Comparison of ENCODE assay signal across 9 mouse cellular contexts in genomic region chr9:72635134-72635533, GRCm38 (mm10). TPM values are rescaled to one million over a fixed set of nuclear protein-coding genes. Genes with fewer than 3 reads are reported as not detected.
DNase-seq lines count a peak whose midpoint lies in the region; ATAC-seq lines count a peak whose summit lies in the region.
"Had no signal": no experiment of that assay in that cellular context is flagged by ENCODE, and none has a peak within 500 bp of the region (broad histone marks: within the 10 kb centered on the region; RNA-seq: fewer than 3 reads in every experiment).

No protein-coding gene starts in this region.

- no peaks in the 10 kb centered on the region for H3K9me3 ChIP-seq in heart, embryonic 11.5 days (replicated peaks; ENCODE audit: control insufficient read depth, low read length)
- H3K9me3 ChIP-seq in midbrain, embryonic 11.5 days (ENCODE audit: control insufficient read depth, low read length): no peaks in the 10 kb centered on the region
- H3K9me3 ChIP-seq in midbrain, embryonic 13.5 days: no peaks in the 10 kb centered on the region
- H3K9me3 ChIP-seq: limb, embryonic 13.5 days had no signal

- intact Hi-C loops in gastrocnemius, postnatal 36 days (cut with DNase I): loop anchor here (2.0 kb wide), 1 partner anchor 38 kb away; no protein-coding TSS in a partner anchor

- peak; percentile 37 to 60 for DNase-seq in heart, adult 18-20 months
- peak; percentile 91 for DNase-seq in midbrain, embryonic 11.5 days (ENCODE audit: low spot score, missing footprints)
- DNase-seq in adipocyte (ENCODE audit: low spot score): peak; percentile 66
- no peak for DNase-seq in spleen, adult 18-20 months
- DNase-seq in gastrocnemius, postnatal 36 days: no peak

- H3K4me3 ChIP-seq in heart, embryonic 11.5 days (ENCODE audit: low read depth, low read length): no peak overlapping the region
- no peak overlapping the region for H3K4me3 ChIP-seq in midbrain, embryonic 11.5 days (ENCODE audit: low read depth, low read length)
- no peak overlapping the region for H3K4me3 ChIP-seq in midbrain, embryonic 13.5 days (replicated peaks)
- H3K4me3 ChIP-seq: limb, embryonic 13.5 days had no signal

- ATAC-seq in heart, embryonic 11.5 days (replicated peaks; ENCODE audit: insufficient number of reproducible peaks, low FRiP score, low TSS enrichment): no peak
- ATAC-seq in midbrain, embryonic 11.5 days (ENCODE audit: low FRiP score): no peak
- no peak for ATAC-seq in midbrain, embryonic 13.5 days
- peak; percentile 74 for ATAC-seq in neutrophil, adult 5-6 weeks (ENCODE audit: extremely low read depth, insufficient number of reproducible peaks, low FRiP score, poor library complexity, severe bottlenecking)

- no peaks in the 10 kb centered on the region for H3K36me3 ChIP-seq in heart, embryonic 11.5 days (ENCODE audit: control insufficient read depth, insufficient read depth, low read length)
- H3K36me3 ChIP-seq in midbrain, embryonic 11.5 days (ENCODE audit: control insufficient read depth, insufficient read depth, low read length): no peaks in the 10 kb centered on the region
- no peaks in the 10 kb centered on the region for H3K36me3 ChIP-seq in midbrain, embryonic 13.5 days
- H3K36me3 ChIP-seq: limb, embryonic 13.5 days had no signal

- H3K4me1 ChIP-seq in heart, embryonic 11.5 days (ENCODE audit: control insufficient read depth, insufficient read depth, low read length): peaks cover 10% of the 10 kb centered on the region
- H3K4me1 ChIP-seq in midbrain, embryonic 11.5 days (ENCODE audit: control insufficient read depth, insufficient read depth, low read length): peaks cover 5% of the 10 kb centered on the region; the same call in 1 of the 2 replicates
- peaks cover 13% of the 10 kb centered on the region for H3K4me1 ChIP-seq in midbrain, embryonic 13.5 days (replicated peaks)

- no peak overlapping the region for H3K27ac ChIP-seq in heart, embryonic 11.5 days (ENCODE audit: low read depth, low read length)
- no peak overlapping the region for H3K27ac ChIP-seq in midbrain, embryonic 11.5 days (ENCODE audit: low read depth, low read length)
- H3K27ac ChIP-seq in midbrain, embryonic 13.5 days: no peak overlapping the region
- H3K27ac ChIP-seq: limb, embryonic 13.5 days had no signal

- H3K4me2 ChIP-seq in heart, embryonic 11.5 days: no peak overlapping the region
- H3K4me2 ChIP-seq in midbrain, embryonic 11.5 days: no peak overlapping the region
- H3K4me2 ChIP-seq in midbrain, embryonic 13.5 days (replicated peaks): no peak overlapping the region
- H3K4me2 ChIP-seq: limb, embryonic 13.5 days had no signal

- no peaks in the 10 kb centered on the region for H3K27me3 ChIP-seq in heart, embryonic 11.5 days (ENCODE audit: control insufficient read depth, insufficient read depth, low read length)
- H3K27me3 ChIP-seq in midbrain, embryonic 11.5 days (ENCODE audit: control insufficient read depth, insufficient read depth, low read length): no peaks in the 10 kb centered on the region
- H3K27me3 ChIP-seq in midbrain, embryonic 13.5 days: no peaks in the 10 kb centered on the region
- H3K27me3 ChIP-seq: limb, embryonic 13.5 days had no signal

- H3K9ac ChIP-seq in heart, embryonic 11.5 days (ENCODE audit: low read depth, low read length): no peak overlapping the region
- H3K9ac ChIP-seq in midbrain, embryonic 11.5 days (ENCODE audit: low read length): no peak overlapping the region
- H3K9ac ChIP-seq in midbrain, embryonic 13.5 days (replicated peaks): no peak overlapping the region
- H3K9ac ChIP-seq: limb, embryonic 13.5 days had no signal

RNA-seq across cellular contexts. Expression of gene Nedd4, which starts 27.0 kb away (rescaled TPM):
- 100 to 1,000 TPM; 343 to 345 TPM for total RNA-seq in heart, adult 18-20 months (2021)
- polyA plus RNA-seq in heart, embryonic 11.5 days (2014; fragmentation: Nextera tagmentation; extraction: Ambion mirVana): 555 and 667 TPM in 2 replicates
- 812 and 869 TPM in 2 replicates for polyA plus RNA-seq in midbrain, embryonic 11.5 days (2014; fragmentation: Nextera tagmentation; extraction: Ambion mirVana)
- 563 and 595 TPM in 2 replicates for polyA plus RNA-seq in midbrain, embryonic 13.5 days (2015; fragmentation: Nextera tagmentation; extraction: Ambion mirVana)
- total RNA-seq in neutrophil, adult 5-6 weeks (2017): 26.4 and 36.0 TPM in 2 replicates
- 100 to 1,000 TPM; 250 to 283 TPM for total RNA-seq in gastrocnemius, postnatal 36 days (2021)

Comparison
In these comparisons a context has a peak if more than half of its experiments do, and no peak if none do; other contexts are left out.
1. DNase-seq: peak in heart, adult 18-20 months (2 of 2), midbrain, embryonic 11.5 days (single experiment) and adipocyte (single experiment); none in spleen, adult 18-20 months (0 of 2) and gastrocnemius, postnatal 36 days (0 of 2).